Mouse (Mus musculus): ENCODE results near the gene Atp10b.

GRCm38 (mm10) chr11:43149577-43149976 lies at the start of gene Atp10b:
- no peak for TF ChIP-seq POLR2A (IDR thresholded peaks at IDR 0.05; ENCODE audit: low read depth, low read length)
- TF ChIP-seq CTCF (IDR thresholded peaks at IDR 0.05; ENCODE audit: borderline replicate concordance, insufficient read depth, low read length) = no peak
